Mouse (Mus musculus) left cerebral cortex, postnatal 36 days (tissue): Measurements from ENCODE around the gene Hist1h2af. TPM values are rescaled to one million over a fixed set of nuclear protein-coding genes. Genes with fewer than 3 reads are reported as not detected.
A peak's percentile ranks its signal among the peaks of the same experiment; 100 is the strongest.

Source experiments
- DNase-seq, 2 experiments: peaks; one replicate each; pipeline ENCODE4 v3.0.0; 2021 to 2022; ENCODE audit warnings: low spot score in 2 of 2, mixed read lengths in 1 of 2
- intact Hi-C: fragments of 180-260 bp; cut with DNase I; formaldehyde crosslinking; loops from one replicate; pipeline ENCODE4 v1.15.1; 2025
- total RNA-seq, 2 experiments: library from RNA; stranded (reverse); gene quantifications; 2 replicates each; pipeline ENCODE4 v1.2.3; 2021

Hist1h2af gene
- total RNA-seq, 2 experiments from 2014 or later = 6.2 to 7.0 TPM

GRCm38 (mm10) chr13:23506819-23507515 is 26.7 kb upstream of the Hist1h2af start:
- no peak for DNase-seq
- intact Hi-C loops = no loop called here

- no peak for DNase-seq
- intact Hi-C loops = no loop called here
Measured at GRCm38 (mm10) chr13:23510127-23510526, 23.6 kb upstream of the Hist1h2af start.

GRCm38 (mm10) chr13:23513517-23513916 is 20.2 kb upstream of the Hist1h2af start:
- intact Hi-C loops = no loop called here
- no peak for DNase-seq

GRCm38 (mm10) chr13:23515281-23515680 is 18.4 kb upstream of the Hist1h2af start:
- DNase-seq = no peak
- intact Hi-C loops = loop anchor here (5.0 kb wide), 1 partner anchor 1493 kb away; no protein-coding TSS in a partner anchor

- intact Hi-C loops = loop anchor here (5.0 kb wide), 1 partner anchor 1494 kb away; no protein-coding TSS in a partner anchor
- no peak for DNase-seq
Measured at GRCm38 (mm10) chr13:23515826-23516620, 17.7 kb upstream of the Hist1h2af start.

GRCm38 (mm10) chr13:23516822-23517602 is 16.7 kb upstream of the Hist1h2af start:
- peak; percentile 70 to 76 for DNase-seq
- intact Hi-C loops = loop anchor here (5.0 kb wide), 1 partner anchor 1495 kb away; no protein-coding TSS in a partner anchor

GRCm38 (mm10) chr13:23517603-23518294 is 16.0 kb upstream of the Hist1h2af start:
- peak; percentile 89 to 90 for DNase-seq
- intact Hi-C loops = loop anchor here (2.0 to 5.0 kb wide), 2 partner anchors 81 to 1495 kb away; no protein-coding TSS in a partner anchor

GRCm38 (mm10) chr13:23518295-23518603 is 15.5 kb upstream of the Hist1h2af start:
- DNase-seq = no peak
- intact Hi-C loops = loop anchor here (2.0 to 5.0 kb wide), 2 partner anchors 81 to 1496 kb away; no protein-coding TSS in a partner anchor

GRCm38 (mm10) chr13:23518885-23519284 is 14.8 kb upstream of the Hist1h2af start:
- intact Hi-C loops = loop anchor here (2.0 to 5.0 kb wide), 2 partner anchors 82 to 1497 kb away; no protein-coding TSS in a partner anchor
- peak; percentile 72 to 78 for DNase-seq

GRCm38 (mm10) chr13:23519416-23519815 is 14.3 kb upstream of the Hist1h2af start:
- DNase-seq = peak; percentile 72 to 85
- intact Hi-C loops = loop anchor here (2.0 to 5.0 kb wide), 2 partner anchors 83 to 1497 kb away; no protein-coding TSS in a partner anchor

GRCm38 (mm10) chr13:23521703-23522102 is 12.0 kb upstream of the Hist1h2af start:
- intact Hi-C loops = no loop called here

GRCm38 (mm10) chr13:23523976-23524375 is 9.7 kb upstream of the Hist1h2af start:
- DNase-seq = no peak
- intact Hi-C loops = no loop called here

More at GRCm38 (mm10) chr13:23521703-23522102, 12.0 kb upstream of the Hist1h2af start:
- DNase-seq = peak; percentile 72 to 79

- DNase-seq = peak; percentile 58 to 64
- intact Hi-C loops = no loop called here
Measured at GRCm38 (mm10) chr13:23524654-23525053, 9.1 kb upstream of the Hist1h2af start.

GRCm38 (mm10) chr13:23525901-23526300 is 7.8 kb upstream of the Hist1h2af start:
- no peak for DNase-seq
- intact Hi-C loops = no loop called here

- intact Hi-C loops = no loop called here
- peak; percentile 89 to 93 for DNase-seq
Measured at GRCm38 (mm10) chr13:23526312-23526711, 7.4 kb upstream of the Hist1h2af start.

GRCm38 (mm10) chr13:23529005-23529404 is 4.7 kb upstream of the Hist1h2af start:
- intact Hi-C loops = no loop called here
- no peak for DNase-seq

GRCm38 (mm10) chr13:23529480-23530165 is 4.1 kb upstream of the Hist1h2af start:
- no peak for DNase-seq
- intact Hi-C loops = loop anchor here (5.0 to 10.0 kb wide), 3 partner anchors 53 to 1815 kb away; partner anchors contain the start of genes Hist1h2ag, Hist1h2ai, Hist1h2bj and Hist1h2bl

- intact Hi-C loops = loop anchor here (5.0 to 10.0 kb wide), 3 partner anchors 52 to 1816 kb away; partner anchors contain the start of genes Hist1h2ag, Hist1h2ai, Hist1h2bj and Hist1h2bl
Measured at GRCm38 (mm10) chr13:23530181-23530900, 3.4 kb upstream of the Hist1h2af start.

More at GRCm38 (mm10) chr13:23530181-23530900, 3.4 kb upstream of the Hist1h2af start:
- DNase-seq = peak; percentile 55 to 66
